Comparison of ENCODE assay signal across 18 mouse cellular contexts in genomic region chr19:7110097-7110496, GRCm38 (mm10). TPM values are rescaled to one million over a fixed set of nuclear protein-coding genes. Genes with fewer than 3 reads are reported as not detected.
A peak's percentile ranks its signal among the peaks of the same experiment; 100 is the strongest.
DNase-seq lines count a peak whose midpoint lies in the region; ATAC-seq and TF ChIP-seq lines count a peak whose summit lies in the region.
"Had no signal": no experiment of that assay in that cellular context is flagged by ENCODE, and none has a peak within 500 bp of the region (broad histone marks: within the 10 kb centered on the region; RNA-seq: fewer than 3 reads in every experiment).

No protein-coding gene starts in this region.

- WGBS in forebrain, embryonic 10.5 days, result 5% methylated on average over 5 of the region's 5 CpGs
- WGBS in forebrain, postnatal 0 days, result 20% methylated on average over 5 of the region's 5 CpGs
- WGBS in intestine, embryonic 15.5 days, result 23% methylated on average over 5 of the region's 5 CpGs
- WGBS in intestine, embryonic 16.5 days, result 18% methylated on average over 5 of the region's 5 CpGs
- 7% methylated on average over 5 of the region's 5 CpGs for WGBS in embryonic facial prominence, embryonic 12.5 days

- TF ChIP-seq CTCF in forebrain, postnatal 0 days (IDR thresholded peaks at IDR 0.05; ENCODE audit: low read depth), result no peak

- no peaks in the 10 kb centered on the region for H3K9me3 ChIP-seq in forebrain, embryonic 10.5 days
- no peaks in the 10 kb centered on the region for H3K9me3 ChIP-seq in forebrain, postnatal 0 days (ENCODE audit: low read length)
- no peaks in the 10 kb centered on the region for H3K9me3 ChIP-seq in intestine, embryonic 15.5 days
- H3K9me3 ChIP-seq in intestine, embryonic 16.5 days (ENCODE audit: control insufficient read depth, low read length), result no peaks in the 10 kb centered on the region
- H3K9me3 ChIP-seq in embryonic facial prominence, embryonic 12.5 days, result no peaks in the 10 kb centered on the region
- H3K9me3 ChIP-seq: kidney, embryonic 15.5 days; liver, embryonic 12.5 days; neural tube, embryonic 13.5 days had no signal

- no peak for ATAC-seq in forebrain, postnatal 0 days
- no peak for ATAC-seq in intestine, embryonic 15.5 days
- no peak for ATAC-seq in intestine, embryonic 16.5 days
- no peak for ATAC-seq in embryonic facial prominence, embryonic 12.5 days (ENCODE audit: insufficient number of reproducible peaks, insufficient read depth, low FRiP score, low TSS enrichment)
- ATAC-seq: hindbrain, embryonic 16.5 days; liver, embryonic 12.5 days had no signal

- H3K4me2 ChIP-seq in forebrain, postnatal 0 days (ENCODE audit: low read depth), result no peak overlapping the region
- H3K4me2 ChIP-seq in intestine, embryonic 15.5 days (replicated peaks), result 0 out of 2 replicates have a peak overlapping the region, but pooled peaks have one; percentile 9
- no peak overlapping the region for H3K4me2 ChIP-seq in intestine, embryonic 16.5 days (ENCODE audit: low read depth, low read length)
- no peak overlapping the region for H3K4me2 ChIP-seq in embryonic facial prominence, embryonic 12.5 days (replicated peaks)
- H3K4me2 ChIP-seq: kidney, embryonic 15.5 days; liver, embryonic 12.5 days; neural tube, embryonic 13.5 days had no signal

- H3K36me3 ChIP-seq in forebrain, embryonic 10.5 days (replicated peaks), result no peaks in the 10 kb centered on the region
- no peaks in the 10 kb centered on the region for H3K36me3 ChIP-seq in forebrain, postnatal 0 days (ENCODE audit: insufficient read depth)
- no peaks in the 10 kb centered on the region for H3K36me3 ChIP-seq in intestine, embryonic 15.5 days
- H3K36me3 ChIP-seq in intestine, embryonic 16.5 days (ENCODE audit: control insufficient read depth, insufficient read depth, low read length), result no peaks in the 10 kb centered on the region
- H3K36me3 ChIP-seq in embryonic facial prominence, embryonic 12.5 days, result no peaks in the 10 kb centered on the region
- H3K36me3 ChIP-seq: kidney, embryonic 15.5 days; liver, embryonic 12.5 days; neural tube, embryonic 13.5 days had no signal

- H3K4me3 ChIP-seq in forebrain, embryonic 10.5 days, result no peak overlapping the region
- no peak overlapping the region for H3K4me3 ChIP-seq in forebrain, postnatal 0 days (ENCODE audit: low read depth, low read length)
- no peak overlapping the region for H3K4me3 ChIP-seq in intestine, embryonic 15.5 days (replicated peaks)
- H3K4me3 ChIP-seq in intestine, embryonic 16.5 days (ENCODE audit: low read length), result no peak overlapping the region
- H3K4me3 ChIP-seq in embryonic facial prominence, embryonic 12.5 days, result no peak overlapping the region
- H3K4me3 ChIP-seq: kidney, embryonic 15.5 days; layer of hippocampus, adult 2 months; liver, embryonic 12.5 days; neural tube, embryonic 13.5 days had no signal

- H3K27me3 ChIP-seq in forebrain, embryonic 10.5 days (ENCODE audit: poor library complexity, severe bottlenecking), result peaks cover 92% of the 10 kb centered on the region
- no peaks in the 10 kb centered on the region for H3K27me3 ChIP-seq in forebrain, postnatal 0 days (ENCODE audit: insufficient read depth, low read length)
- H3K27me3 ChIP-seq in intestine, embryonic 15.5 days (replicated peaks), result peaks cover 3% of the 10 kb centered on the region; the same call in 1 of the 2 replicates
- H3K27me3 ChIP-seq in intestine, embryonic 16.5 days (replicated peaks; ENCODE audit: control insufficient read depth, insufficient read depth, low read length), result no peaks in the 10 kb centered on the region
- 0 out of 2 replicates have a peak, but pooled peaks cover 11% of the 10 kb centered on the region for H3K27me3 ChIP-seq in embryonic facial prominence, embryonic 12.5 days

- H3K9ac ChIP-seq in forebrain, postnatal 0 days, result no peak overlapping the region
- 0 out of 2 replicates have a peak overlapping the region, but pooled peaks have one; percentile 6 for H3K9ac ChIP-seq in intestine, embryonic 15.5 days
- no peak overlapping the region for H3K9ac ChIP-seq in intestine, embryonic 16.5 days (ENCODE audit: low read depth, low read length)
- H3K9ac ChIP-seq in embryonic facial prominence, embryonic 12.5 days, result no peak overlapping the region
- H3K9ac ChIP-seq: kidney, embryonic 15.5 days; liver, embryonic 12.5 days; neural tube, embryonic 13.5 days had no signal

- H3K4me1 ChIP-seq in forebrain, embryonic 10.5 days, result peaks cover 95% of the 10 kb centered on the region
- H3K4me1 ChIP-seq in forebrain, postnatal 0 days (ENCODE audit: insufficient read depth), result peaks cover 4% of the 10 kb centered on the region; the same call in 1 of the 2 replicates
- peaks cover 21% of the 10 kb centered on the region for H3K4me1 ChIP-seq in intestine, embryonic 15.5 days (replicated peaks)
- peaks cover 19% of the 10 kb centered on the region for H3K4me1 ChIP-seq in intestine, embryonic 16.5 days (ENCODE audit: control insufficient read depth, insufficient read depth, low read length)
- H3K4me1 ChIP-seq in embryonic facial prominence, embryonic 12.5 days, result peaks cover 47% of the 10 kb centered on the region

- no peak for DNase-seq in forebrain, embryonic 10.5 days (ENCODE audit: extremely low spot score, low spot score)
- DNase-seq in forebrain, postnatal 0 days, result no peak
- DNase-seq in retina, embryonic 14.5 days (ENCODE audit: low spot score), result peak; percentile 24
- no peak for DNase-seq in layer of hippocampus, postnatal 36 days
- no peak for DNase-seq in neural tube, embryonic 10.5 days (ENCODE audit: extremely low spot score, low spot score)
- DNase-seq: cerebellum, adult 18-20 months; lung, postnatal 14 days; thymus, adult 2 months had no signal

- H3K27ac ChIP-seq in forebrain, embryonic 10.5 days, result peak overlapping the region; percentile 76
- H3K27ac ChIP-seq in forebrain, postnatal 0 days (ENCODE audit: low read depth, low read length), result no peak overlapping the region
- H3K27ac ChIP-seq in intestine, embryonic 15.5 days, result no peak overlapping the region
- no peak overlapping the region for H3K27ac ChIP-seq in intestine, embryonic 16.5 days (ENCODE audit: low read length)
- H3K27ac ChIP-seq in embryonic facial prominence, embryonic 12.5 days, result peak overlapping the region; percentile 36; the same call in 1 of the 2 replicates
- H3K27ac ChIP-seq: kidney, embryonic 15.5 days; layer of hippocampus, adult 2 months; liver, embryonic 12.5 days; neural tube, embryonic 13.5 days had no signal

RNA-seq across cellular contexts. Expression of gene Flrt1, which starts 4.6 kb away (rescaled TPM):
- polyA plus RNA-seq in forebrain, embryonic 10.5 days (2016; fragmentation: Nextera tagmentation; extraction: Ambion mirVana), result 4.0 and 4.8 TPM in 2 replicates
- 8.1 and 8.8 TPM in 2 replicates for total RNA-seq in forebrain, postnatal 0 days (2014; rRNA removed)
- polyA plus RNA-seq in forebrain, postnatal 0 days (2015; fragmentation: Nextera tagmentation; extraction: Ambion mirVana), result 6.7 and 11.3 TPM in 2 replicates
- polyA plus RNA-seq in intestine, embryonic 15.5 days (2015; fragmentation: Nextera tagmentation; extraction: Ambion mirVana), result 1.8 and 2.1 TPM in 2 replicates
- polyA plus RNA-seq in intestine, embryonic 16.5 days (2015; fragmentation: Nextera tagmentation; extraction: Ambion mirVana), result 1.6 and 1.9 TPM in 2 replicates
- polyA plus RNA-seq in embryonic facial prominence, embryonic 12.5 days (2016; fragmentation: Nextera tagmentation; extraction: Ambion mirVana), result 6.6 and 6.8 TPM in 2 replicates
- total RNA-seq in layer of hippocampus, postnatal 36 days (2021), result 10 to 100 TPM; 18.4 to 18.6 TPM
- total RNA-seq: CH12.LX; common myeloid progenitor, adult 5-6 weeks had no signal

RNA-seq across cellular contexts. Expression of gene Macrod1, which starts 53.5 kb away (rescaled TPM):
- 3.7 and 3.9 TPM in 2 replicates for polyA plus RNA-seq in forebrain, embryonic 10.5 days (2016; fragmentation: Nextera tagmentation; extraction: Ambion mirVana)
- total RNA-seq in forebrain, postnatal 0 days (2014; rRNA removed), result 8.1 and 9.4 TPM in 2 replicates
- polyA plus RNA-seq in forebrain, postnatal 0 days (2015; fragmentation: Nextera tagmentation; extraction: Ambion mirVana), result 8.0 and 8.5 TPM in 2 replicates
- 11.8 and 11.9 TPM in 2 replicates for polyA plus RNA-seq in intestine, embryonic 15.5 days (2015; fragmentation: Nextera tagmentation; extraction: Ambion mirVana)
- polyA plus RNA-seq in intestine, embryonic 16.5 days (2015; fragmentation: Nextera tagmentation; extraction: Ambion mirVana), result 11.6 and 13.1 TPM in 2 replicates
- 11.3 and 12.2 TPM in 2 replicates for polyA plus RNA-seq in embryonic facial prominence, embryonic 12.5 days (2016; fragmentation: Nextera tagmentation; extraction: Ambion mirVana)
- total RNA-seq in layer of hippocampus, postnatal 36 days (2021), result 10 to 100 TPM; 20.4 to 22.2 TPM
- total RNA-seq: CH12.LX had no signal

Comparison
In these comparisons a context has a peak if more than half of its experiments do, and no peak if none do; other contexts are left out.
1. H3K27ac ChIP-seq: peak in forebrain, embryonic 10.5 days (single experiment) and embryonic facial prominence, embryonic 12.5 days (single experiment); none in forebrain, postnatal 0 days (single experiment), intestine, embryonic 15.5 days (single experiment) and intestine, embryonic 16.5 days (single experiment).